Comparison of ENCODE assay signal across 9 mouse cellular contexts in genomic region chr1:158362292-158363101, GRCm38 (mm10). TPM values are rescaled to one million over a fixed set of nuclear protein-coding genes. Genes with fewer than 3 reads are reported as not detected.
A peak's percentile ranks its signal among the peaks of the same experiment; 100 is the strongest.
DNase-seq lines count a peak whose midpoint lies in the region; ATAC-seq and TF ChIP-seq lines count a peak whose summit lies in the region.
"Had no signal": no experiment of that assay in that cellular context is flagged by ENCODE, and none has a peak within 500 bp of the region (broad histone marks: within the 10 kb centered on the region; RNA-seq: fewer than 3 reads in every experiment).

No protein-coding gene starts in this region.

- peak overlapping the region; percentile 2; the same call in 1 of the 2 replicates for H3K4me2 ChIP-seq in liver, embryonic 14.5 days (ENCODE audit: low read depth)
- peak overlapping the region; percentile 53 for H3K4me2 ChIP-seq in stomach, embryonic 15.5 days

- no peaks in the 10 kb centered on the region for H3K9me3 ChIP-seq in liver, embryonic 14.5 days (ENCODE audit: control insufficient read depth, low read length)
- no peaks in the 10 kb centered on the region for H3K9me3 ChIP-seq in stomach, embryonic 15.5 days

- TF ChIP-seq EP300 in liver, embryonic 14.5 days (IDR thresholded peaks at IDR 0.05; ENCODE audit: low read depth): no peak

- no peak overlapping the region for H3K4me3 ChIP-seq in liver, embryonic 14.5 days (ENCODE audit: insufficient read depth in 1 of 2, low read depth in 2 of 2, low read length in 2 of 2)
- H3K4me3 ChIP-seq in stomach, embryonic 15.5 days (replicated peaks): peak overlapping the region; percentile 36

- peaks cover under 1% of the 10 kb centered on the region; the same call in 1 of the 2 replicates for H3K27me3 ChIP-seq in liver, embryonic 14.5 days (ENCODE audit: control insufficient read depth, insufficient read depth, low read length)
- H3K27me3 ChIP-seq in stomach, embryonic 15.5 days (replicated peaks): 0 out of 2 replicates have a peak, but pooled peaks cover 14% of the 10 kb centered on the region

- no peaks in the 10 kb centered on the region for H3K4me1 ChIP-seq in liver, embryonic 14.5 days (replicated peaks; ENCODE audit: control insufficient read depth in 2 of 2, insufficient read depth in 2 of 2, low read length in 1 of 2)
- H3K4me1 ChIP-seq in stomach, embryonic 15.5 days: no peaks in the 10 kb centered on the region

- no peak for TF ChIP-seq CTCF in liver, embryonic 14.5 days (IDR thresholded peaks at IDR 0.05; ENCODE audit: low read depth)

- H3K9ac ChIP-seq in liver, embryonic 14.5 days (replicated peaks): no peak overlapping the region
- no peak overlapping the region for H3K9ac ChIP-seq in stomach, embryonic 15.5 days

- ATAC-seq in liver, embryonic 14.5 days (ENCODE audit: insufficient read depth): no peak
- peak; percentile 35; the same call in 1 of the 2 replicates for ATAC-seq in stomach, embryonic 15.5 days (ENCODE audit: insufficient read depth, low FRiP score, low read depth)

- DNase-seq in layer of hippocampus, postnatal 10 days (ENCODE audit: low spot score in 2 of 2): peak; percentile 61 to 67
- no peak for DNase-seq in layer of hippocampus, adult 8-10 months (ENCODE audit: low spot score in 2 of 2)
- peak; percentile 65 for DNase-seq in cerebellum, adult 9-11 months
- DNase-seq in frontal cortex, postnatal 10 days (ENCODE audit: low spot score in 2 of 2): peak; percentile 32 to 46
- DNase-seq in liver, embryonic 14.5 days (ENCODE audit: low read depth in 3 of 3, low spot score in 3 of 3): no peak
- no peak for DNase-seq in natural killer cell, adult 2 months (ENCODE audit: low spot score in 2 of 2)
- DNase-seq in c-Kit-positive CD71-positive TER-119-positive erythroid progenitor cells, embryonic 14.5 days (ENCODE audit: low spot score): no peak

- H3K36me3 ChIP-seq in liver, embryonic 14.5 days (replicated peaks; ENCODE audit: control insufficient read depth, insufficient read depth, low read depth): no peaks in the 10 kb centered on the region
- H3K36me3 ChIP-seq in stomach, embryonic 15.5 days: no peaks in the 10 kb centered on the region

- H3K27ac ChIP-seq in liver, embryonic 14.5 days: no peak overlapping the region
- H3K27ac ChIP-seq in stomach, embryonic 15.5 days: no peak overlapping the region

- WGBS in liver, embryonic 14.5 days (ENCODE audit: insufficient replicate concordance): 4% methylated on average over 33 of the region's 37 CpGs
- 1% methylated on average over 35 of the region's 37 CpGs for WGBS in stomach, embryonic 15.5 days

RNA-seq across cellular contexts. Expression of gene Astn1, which starts 0.4 kb away (rescaled TPM):
- 100 to 1,000 TPM; 176 to 181 TPM for total RNA-seq in layer of hippocampus, postnatal 10 days (2021)
- total RNA-seq in layer of hippocampus, adult 8-10 months (2022): 100 to 1,000 TPM; 166 to 188 (median 173) TPM
- polyA plus RNA-seq in liver, embryonic 14.5 days (2012; rRNA removed): 0.03 and 0.06 TPM in 2 replicates
- 0.03 and 0.06 TPM in 2 replicates for polyA plus RNA-seq in liver, embryonic 14.5 days (2014; fragmentation: Nextera tagmentation; extraction: Ambion mirVana)
- 1.1 and 1.4 TPM in 2 replicates for polyA plus RNA-seq in stomach, embryonic 15.5 days (2015; fragmentation: Nextera tagmentation; extraction: Ambion mirVana)

RNA-seq across cellular contexts. Expression of gene Brinp2, which starts 6.4 kb away (rescaled TPM):
- total RNA-seq in layer of hippocampus, postnatal 10 days (2021): 10 to 100 TPM; 73.7 to 78.3 TPM
- 10 to 100 TPM; 65.4 to 78.2 (median 70.1) TPM for total RNA-seq in layer of hippocampus, adult 8-10 months (2022)
- 0.03 TPM in 1 of 2 replicates, not detected in the other for polyA plus RNA-seq in liver, embryonic 14.5 days (2012; rRNA removed)
- not detected in 2 replicates for polyA plus RNA-seq in liver, embryonic 14.5 days (2014; fragmentation: Nextera tagmentation; extraction: Ambion mirVana)
- polyA plus RNA-seq in stomach, embryonic 15.5 days (2015; fragmentation: Nextera tagmentation; extraction: Ambion mirVana): 1.1 TPM in 2 replicates
- total RNA-seq: liver, adult 2 months had no signal
- polyA plus RNA-seq: liver, adult 2 months had no signal

Comparison
In these comparisons a context has a peak if more than half of its experiments do, and no peak if none do; other contexts are left out.
1. DNase-seq: peak in layer of hippocampus, postnatal 10 days (2 of 2), cerebellum, adult 9-11 months (single experiment) and frontal cortex, postnatal 10 days (2 of 2); none in layer of hippocampus, adult 8-10 months (0 of 2), liver, embryonic 14.5 days (0 of 3), natural killer cell, adult 2 months (0 of 2) and c-Kit-positive CD71-positive TER-119-positive erythroid progenitor cells, embryonic 14.5 days (single experiment).